Mouse (Mus musculus): ENCODE measurements around the gene Rbsn. TPM values are rescaled to one million over a fixed set of nuclear protein-coding genes. Genes with fewer than 3 reads are reported as not detected.

The Rbsn gene
- 26.9 and 30.2 TPM in 2 replicates for polyA plus RNA-seq (2021; fragmentation: Nextera tagmentation)
- long read RNA-seq, experiment 1, full-length matches to known transcripts: 10 of 52 reads
- long read RNA-seq, experiment 1, partial matches to known transcripts: 24 of 52 reads
- long read RNA-seq, experiment 1, other reads (novel, unspliced or antisense): 18 of 52 reads
- long read RNA-seq, experiment 2, full-length matches to known transcripts: 186 of 273 reads
- long read RNA-seq, experiment 2, partial matches to known transcripts: 26 of 273 reads
- long read RNA-seq, experiment 2, other reads (novel, unspliced or antisense): 61 of 273 reads

GRCm38 (mm10) chr6:92214773-92215449 is at the start of gene Rbsn:
Rbsn (minus strand) TSS chr6:92214925.

GRCm38 (mm10) chr6:92244591-92244990 is 29.9 kb upstream of the Rbsn start, which contains the start of gene Trh:
Trh (minus strand) TSS chr6:92244650.

DNA sequence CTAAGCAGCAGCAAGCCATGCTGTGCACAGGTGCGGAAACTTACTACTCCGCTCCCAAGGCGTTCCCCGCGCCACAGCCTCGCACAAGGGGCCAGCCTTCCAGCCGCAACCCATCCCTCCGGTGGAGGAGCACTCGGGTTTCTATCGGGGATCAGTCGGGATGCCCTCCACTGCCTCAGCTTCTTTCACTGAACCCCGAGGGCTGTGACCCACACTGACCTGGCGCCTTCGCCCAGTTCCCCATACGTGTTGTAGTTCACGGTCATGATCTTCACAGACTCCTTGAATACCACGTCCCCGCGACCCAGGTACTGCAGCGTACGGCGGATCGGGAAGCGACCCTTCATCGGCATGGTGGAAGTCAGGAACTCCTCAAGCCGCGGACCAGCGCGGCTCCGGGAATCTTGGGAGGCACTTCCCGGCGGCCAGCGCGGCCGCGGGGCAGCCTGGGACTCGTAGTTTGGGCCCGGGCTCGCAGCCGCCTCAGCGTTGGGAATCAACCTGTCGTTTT is 31.0 kb downstream of the Rbsn start, which contains the start of gene Mrps25:
TSS of gene Mrps25 (minus strand) at position 413 of the 511 bp plus-strand sequence.

Other genes starting within 250 kb of the Rbsn start
- gene Fgd5, start 236.0 kb downstream of the Rbsn start, polyA plus RNA-seq (2021; fragmentation: Nextera tagmentation): 0.94 and 0.99 TPM in 2 replicates
- gene Nr2c2, start 123.5 kb downstream of the Rbsn start, polyA plus RNA-seq (2021; fragmentation: Nextera tagmentation): 7.4 and 8.4 TPM in 2 replicates
- 122 and 126 TPM in 2 replicates for gene Mrps25, start 30.9 kb downstream of the Rbsn start, polyA plus RNA-seq (2021; fragmentation: Nextera tagmentation)
- gene Trh, start 29.7 kb upstream of the Rbsn start, polyA plus RNA-seq (2021; fragmentation: Nextera tagmentation): 3.3 and 6.7 TPM in 2 replicates